Mouse (Mus musculus) CH12.LX (cell line): ENCODE measurements around the gene Smg6. TPM values are rescaled to one million over a fixed set of nuclear protein-coding genes. Genes with fewer than 3 reads are reported as not detected.
A peak's percentile ranks its signal among the peaks of the same experiment; 100 is the strongest.

Experiments used
- DNase-seq: peaks from one replicate; pipeline ENCODE4 v3.0.0-alpha.2; 2013; ENCODE audit errors: extremely low read depth
- H3K27ac ChIP-seq: 2 replicates; pipeline ENCODE4 v1.5.1; 2012; ENCODE audit warnings: low read depth, mild to moderate bottlenecking, control low read depth, moderate library complexity; ENCODE audit not compliant: insufficient read depth
- H3K27me3 ChIP-seq: replicated peaks from 2 replicates; pipeline ENCODE3; 2012; ENCODE audit warnings: inconsistent platforms
- H3K36me3 ChIP-seq, 2 experiments: replicated peaks in 1 of 2; 2 replicates each; pipeline versions ENCODE3 to v1.6.1; 2012; ENCODE audit warnings: inconsistent platforms in 1 of 2, low read length in 1 of 2, mild to moderate bottlenecking in 1 of 2, mixed read lengths in 1 of 2, moderate library complexity in 1 of 2; ENCODE audit not compliant: control insufficient read depth in 1 of 2, insufficient read depth in 1 of 2
- H3K4me1 ChIP-seq, 2 experiments: 2 replicates each; pipeline ENCODE4 v1.6.1; 2012; ENCODE audit warnings: inconsistent platforms in 1 of 2, moderate library complexity in 1 of 2; ENCODE audit not compliant: insufficient read depth in 2 of 2, control insufficient read depth in 1 of 2
- H3K4me2 ChIP-seq: 2 replicates; pipeline ENCODE4 v1.6.1; 2012; ENCODE audit warnings: low read depth, mild to moderate bottlenecking, control low read depth; ENCODE audit not compliant: poor library complexity, insufficient read depth, severe bottlenecking
- H3K4me3 ChIP-seq, 3 experiments: fragments of 150-350 bp in 1 of 3; sonication (generic) in 1 of 3; replicated peaks in 1 of 3; 2 replicates each; pipeline versions ENCODE3 to v1.5.1; 2011 to 2012; ENCODE audit warnings: low read depth in 2 of 3, low read length in 2 of 3, mild to moderate bottlenecking in 2 of 3, moderate library complexity in 2 of 3, control low read depth in 1 of 3, improper control_type of control experiment in 1 of 3, inconsistent platforms in 1 of 3, mixed read lengths in 1 of 3; ENCODE audit not compliant: poor library complexity in 1 of 3
- H3K79me2 ChIP-seq: replicated peaks from 2 replicates; pipeline ENCODE4 v1.6.1; 2012; ENCODE audit warnings: mild to moderate bottlenecking, moderate library complexity; ENCODE audit not compliant: control insufficient read depth, poor library complexity, insufficient read depth, severe bottlenecking; ENCODE audit errors: extremely low read depth
- H3K9ac ChIP-seq: 2 replicates; pipeline ENCODE4 v1.6.1; 2012; ENCODE audit warnings: low read depth, mild to moderate bottlenecking, control low read depth, moderate library complexity; ENCODE audit not compliant: insufficient read depth
- H3K9me3 ChIP-seq: replicated peaks from 2 replicates; pipeline ENCODE3; 2012; ENCODE audit warnings: low read length, inconsistent platforms, mixed read lengths
- BHLHE40 ChIP-seq: IDR thresholded peaks from 2 replicates; pipeline ENCODE4 v1.6.1; 2011; ENCODE audit warnings: mild to moderate bottlenecking, low read depth, low read length, improper control_type of control experiment
- CHD1 ChIP-seq: IDR thresholded peaks from 2 replicates; pipeline ENCODE4 v1.6.1; 2012; ENCODE audit warnings: low read depth, low read length, improper control_type of control experiment, inconsistent platforms
- CHD2 ChIP-seq: IDR thresholded peaks from 2 replicates; pipeline ENCODE4 v1.6.1; 2011; ENCODE audit warnings: low read length, improper control_type of control experiment
- CTCF ChIP-seq, 2 experiments: IDR thresholded peaks in 1 of 2; conservative IDR thresholded peaks in 1 of 2; 2 replicates each; pipeline ENCODE4 v1.5.1; 2011 to 2012; ENCODE audit warnings: low read depth in 2 of 2, low read length in 2 of 2, improper control_type of control experiment in 1 of 2, inconsistent platforms in 1 of 2, mild to moderate bottlenecking in 1 of 2, moderate library complexity in 1 of 2
- ELF1 ChIP-seq: IDR thresholded peaks from 2 replicates; pipeline ENCODE4 v1.6.1; 2014; ENCODE audit warnings: low read depth, mild to moderate bottlenecking, inconsistent platforms, low read length, improper control_type of control experiment
- ETS1 ChIP-seq: conservative IDR thresholded peaks from 2 replicates; pipeline ENCODE4 v1.6.1; 2012; ENCODE audit warnings: low read depth, mild to moderate bottlenecking, inconsistent platforms, low read length, improper control_type of control experiment, moderate library complexity
- GABPA ChIP-seq: IDR thresholded peaks from 2 replicates; pipeline ENCODE4 v1.6.1; 2012; ENCODE audit warnings: low read depth, low read length, improper control_type of control experiment, inconsistent platforms; ENCODE audit not compliant: insufficient replicate concordance
- IRF4 ChIP-seq: IDR thresholded peaks from 2 replicates; pipeline ENCODE4 v1.6.1; 2014; ENCODE audit warnings: low read depth, mild to moderate bottlenecking, inconsistent platforms, low read length, improper control_type of control experiment
- JUND ChIP-seq: conservative IDR thresholded peaks from 2 replicates; pipeline ENCODE4 v1.6.1; 2011; ENCODE audit warnings: low read depth, low read length, improper control_type of control experiment
- MAFK ChIP-seq: IDR thresholded peaks from 2 replicates; pipeline ENCODE4 v1.6.1; 2011; ENCODE audit warnings: low read length, improper control_type of control experiment; ENCODE audit not compliant: insufficient replicate concordance
- MAX ChIP-seq: IDR thresholded peaks from 2 replicates; pipeline ENCODE4 v1.6.1; 2011; ENCODE audit warnings: low read length, improper control_type of control experiment
- MXI1 ChIP-seq: IDR thresholded peaks from 2 replicates; pipeline ENCODE4 v1.6.1; 2011; ENCODE audit warnings: mild to moderate bottlenecking, low read depth, low read length, improper control_type of control experiment
- MYC ChIP-seq: IDR thresholded peaks from 2 replicates; pipeline ENCODE4 v1.6.1; 2011; ENCODE audit warnings: low read depth, mild to moderate bottlenecking, improper control_type of control experiment, low read length
- NELFE ChIP-seq: IDR thresholded peaks from 2 replicates; pipeline ENCODE4 v1.6.1; 2011; ENCODE audit warnings: low read depth, low read length, improper control_type of control experiment
- RAD21 ChIP-seq: IDR thresholded peaks from 2 replicates; pipeline ENCODE4 v1.6.1; 2011; ENCODE audit warnings: low read depth, mild to moderate bottlenecking, low read length, improper control_type of control experiment, moderate library complexity
- SIN3A ChIP-seq: IDR thresholded peaks from 2 replicates; pipeline ENCODE4 v1.6.1; 2012; ENCODE audit warnings: low read length, improper control_type of control experiment, inconsistent platforms
- TBP ChIP-seq: conservative IDR thresholded peaks from 2 replicates; pipeline ENCODE4 v1.6.1; 2011; ENCODE audit warnings: low read depth, low read length, improper control_type of control experiment
- UBTF ChIP-seq: IDR thresholded peaks from 2 replicates; pipeline ENCODE4 v1.6.1; 2012; ENCODE audit warnings: low read depth, mild to moderate bottlenecking, inconsistent platforms, low read length, improper control_type of control experiment, moderate library complexity
- USF2 ChIP-seq: conservative IDR thresholded peaks from 2 replicates; pipeline ENCODE4 v1.6.1; 2011; ENCODE audit warnings: low read depth, low read length, improper control_type of control experiment
- ZKSCAN1 ChIP-seq: IDR thresholded peaks from 2 replicates; pipeline ENCODE4 v1.6.1; 2012; ENCODE audit warnings: low read depth, inconsistent platforms, low read length, improper control_type of control experiment, borderline replicate concordance
- ZMIZ1 ChIP-seq: IDR thresholded peaks from 2 replicates; pipeline ENCODE4 v1.6.1; 2012; ENCODE audit warnings: low read depth, mild to moderate bottlenecking, inconsistent platforms, low read length, improper control_type of control experiment
- dilution Hi-C: fragments of 300-500 bp; cut with MboI; formaldehyde crosslinking; loops from 2 replicates; pipeline ENCODE4 v1.14.3; 2020; ENCODE audit warnings: low sequenced_read_pairs; ENCODE audit not compliant: extremely low pct_unique_long_range_greater_than_20kb, extremely low pct_ligation_motif_present
- in situ Hi-C: fragments of 300-500 bp; cut with MboI; formaldehyde crosslinking; loops from 3 replicates; pipeline ENCODE4 v1.14.3; 2019; ENCODE audit warnings: low sequenced_read_pairs, low pct_ligation_motif_present, low pct_unique_long_range_greater_than_20kb, mixed read lengths
- polyA plus RNA-seq: library from polyadenylated mRNA; unstranded; fragments of >175 nt; gene quantifications from 2 replicates; pipeline ENCODE4 v1.2.1, GENCODE M21; 2012; ENCODE audit warnings: low read depth; ENCODE audit not compliant: insufficient read length
- total RNA-seq, 2 experiments: library from RNA; depleted of rRNA; stranded (reverse); fragments of 300-350 nt in 1 of 2; fragments of >200 nt in 1 of 2; gene quantifications; 2 replicates each; pipeline ENCODE4 v1.2.3; 2012 to 2014

Smg6 gene
- total and polyA plus RNA-seq, 3 experiments, result 9.0 to 18.5 (median 12.1) TPM

- Histone ChIP-seq H3K79me2 (no peaks in the 10 kb centered on the region), H3K4me2 (no peak overlapping the region), H3K9me3 (no peaks in the 10 kb centered on the region), H3K36me3 (peaks cover 23 to 85% of the 10 kb centered on the region in 2 experiments), H3K27ac (no peak overlapping the region), H3K9ac (no peak overlapping the region), H3K4me3 (no peak overlapping the region), H3K4me1 (peaks cover 24 to 57% of the 10 kb centered on the region in 2 experiments), H3K27me3 (no peaks in the 10 kb centered on the region)
- dilution Hi-C loops (no loop called here), in situ Hi-C loops (no loop called here)
- TF ChIP-seq CTCF (conservative IDR thresholded peaks at IDR 0.05 in 1 of 2, IDR thresholded peaks at IDR 0.05 in 1 of 2; ENCODE audit: low read depth in 2 of 2, low read length in 2 of 2) (no peak), MXI1 (no peak), BHLHE40 (no peak), MAFK (no peak), ZKSCAN1 (no peak), CHD2 (no peak), SIN3A (no peak), MAX (no peak), NELFE (no peak), RAD21 (no peak), GABPA (no peak), ELF1 (no peak), USF2 (no peak), TBP (no peak), JUND (no peak), CHD1 (no peak), UBTF (no peak)
- no peak for DNase-seq
Measured at GRCm38 (mm10) chr11:75140431-75140830, 214.8 kb downstream of the Smg6 start.

DNA sequence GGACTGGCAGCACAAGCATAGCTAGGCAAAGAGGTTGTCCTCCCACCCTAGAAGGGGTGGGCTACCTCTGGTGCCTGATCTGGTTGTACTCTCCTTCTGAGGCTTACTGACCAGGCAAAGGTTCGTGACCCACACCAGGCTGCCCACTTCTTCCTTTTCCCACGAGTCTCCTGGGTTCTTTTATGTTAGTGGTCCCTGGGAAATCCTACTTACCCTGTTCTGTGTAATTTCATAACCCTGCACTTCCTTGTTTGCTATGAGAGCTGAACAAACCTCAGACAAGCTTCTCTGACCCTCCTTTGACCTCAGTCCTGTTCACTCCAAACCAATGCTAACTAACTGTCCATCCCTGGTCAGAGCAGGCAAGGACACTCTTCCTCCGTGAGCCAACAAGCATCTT is 215.4 kb downstream of the Smg6 start:
- peaks cover 24 to 85% of the 10 kb centered on the region in 2 experiments for H3K36me3 ChIP-seq
- no peak overlapping the region for H3K4me2 ChIP-seq
- no peak for DNase-seq
- no peaks in the 10 kb centered on the region for H3K27me3 ChIP-seq
- 0 out of 2 replicates have a peak, but pooled peaks have one; percentile 24 for TF ChIP-seq ETS1
- TF ChIP-seq ZMIZ1, result no peak
- TF ChIP-seq IRF4, result peak; percentile 38; the same call in 1 of the 2 replicates
- no peak for TF ChIP-seq MYC
- TF ChIP-seq ELF1, result 0 out of 2 replicates have a peak, but pooled peaks have one; percentile 20
- no peak for TF ChIP-seq MXI1
- peaks cover 22 to 52% of the 10 kb centered on the region in 2 experiments for H3K4me1 ChIP-seq
- H3K9me3 ChIP-seq, result no peaks in the 10 kb centered on the region
- no peak overlapping the region for H3K9ac ChIP-seq
- no peak overlapping the region for H3K4me3 ChIP-seq
- dilution Hi-C loops, result no loop called here
- no peaks in the 10 kb centered on the region for H3K79me2 ChIP-seq
- no peak overlapping the region for H3K27ac ChIP-seq
- in situ Hi-C loops, result no loop called here
